Mouse (Mus musculus) C2C12 (cell line): ENCODE data around the gene Mlst8. TPM values are rescaled to one million over a fixed set of nuclear protein-coding genes. Genes with fewer than 3 reads are reported as not detected.
"Not testable (repeated sequence)": the region's sequence is repeated elsewhere in the genome, so short reads cannot be mapped to it uniquely, and the experiment has no call there.

ENCODE experiments used
- H3K27me3 ChIP-seq: one replicate; pipeline ENCODE4 v1.6.1; 2011; ENCODE audit not compliant: control insufficient read depth, insufficient read depth, insufficient read length
- H3K36me3 ChIP-seq: one replicate; pipeline ENCODE4 v1.6.1; 2011; ENCODE audit not compliant: control insufficient read depth, insufficient read depth
- H3K4me3 ChIP-seq: one replicate; pipeline ENCODE4 v1.5.1; 2011; ENCODE audit warnings: mild to moderate bottlenecking, control low read depth; ENCODE audit not compliant: poor library complexity, insufficient read depth, severe bottlenecking
- H3K79me2 ChIP-seq: one replicate; pipeline ENCODE4 v1.6.1; 2011; ENCODE audit not compliant: control insufficient read depth, insufficient read depth
- H3K79me3 ChIP-seq: one replicate; pipeline ENCODE4 v1.6.1; 2011; ENCODE audit warnings: low read depth, control low read depth
- H3ac ChIP-seq: one replicate; pipeline ENCODE3; 2011; ENCODE audit warnings: low read depth; ENCODE audit not compliant: control insufficient read depth, insufficient read length
- CEBPB ChIP-seq: IDR thresholded peaks from one replicate; pipeline ENCODE4 v1.6.1; 2011; ENCODE audit warnings: low read depth, mild to moderate bottlenecking, control low read depth, moderate library complexity
- CTCF ChIP-seq: IDR thresholded peaks from one replicate; pipeline ENCODE4 v1.5.1; 2011; ENCODE audit not compliant: control insufficient read depth, insufficient read depth, insufficient read length
- FOSL1 ChIP-seq: IDR thresholded peaks from one replicate; pipeline ENCODE4 v1.8.0; 2011; ENCODE audit warnings: mild to moderate bottlenecking, low read length; ENCODE audit not compliant: poor library complexity, insufficient read depth, severe bottlenecking
- MAX ChIP-seq: IDR thresholded peaks from one replicate; pipeline ENCODE4 v1.6.1; 2011; ENCODE audit warnings: mild to moderate bottlenecking, control low read depth
- MYOD1 ChIP-seq: IDR thresholded peaks from one replicate; pipeline ENCODE4 v1.6.1; 2011; ENCODE audit warnings: low read depth; ENCODE audit not compliant: control insufficient read depth, insufficient read length
- MYOG ChIP-seq: IDR thresholded peaks from one replicate; pipeline ENCODE4 v1.6.1; 2011; ENCODE audit not compliant: control insufficient read depth, insufficient read length; ENCODE audit errors: extremely low read depth
- USF1 ChIP-seq: IDR thresholded peaks from one replicate; pipeline ENCODE4 v1.6.1; 2011; ENCODE audit warnings: low read depth, mild to moderate bottlenecking, control low read depth, moderate library complexity
- polyA plus RNA-seq: library from polyadenylated mRNA; unstranded; fragments of >200 nt; fragmentation: generic; extraction: Trizol; gene quantifications from one replicate; pipeline ENCODE4 v1.2.1, GENCODE M21; 2012; ENCODE audit warnings: missing spikeins

Mlst8 gene
- polyA plus RNA-seq, 1 experiment, result 23.1 TPM

GRCm38 (mm10) chr17:24425905-24426304, 53.0 kb downstream of the Mlst8 start:
- H3K36me3 ChIP-seq, result peaks cover 33% of the 10 kb centered on the region
- H3K27me3 ChIP-seq, result no peaks in the 10 kb centered on the region
- no peak overlapping the region for H3ac ChIP-seq
- peaks cover 57% of the 10 kb centered on the region for H3K79me2 ChIP-seq
- H3K4me3 ChIP-seq, result peak overlapping the region; percentile 60
- H3K79me3 ChIP-seq, result peaks cover 16% of the 10 kb centered on the region
- TF ChIP-seq MYOD1, result peak; percentile 42
- no peak for TF ChIP-seq FOSL1
- TF ChIP-seq MYOG, result no peak
- TF ChIP-seq CEBPB, result no peak
- TF ChIP-seq USF1, result no peak
- no peak for TF ChIP-seq CTCF
- TF ChIP-seq MAX, result no peak

GRCm38 (mm10) chr17:24425326-24425725, 53.6 kb downstream of the Mlst8 start:
- not testable (repeated sequence) for H3K4me3 ChIP-seq, H3ac ChIP-seq, H3K27me3 ChIP-seq
- Histone ChIP-seq H3K36me3 (peaks cover 39% of the 10 kb centered on the region), H3K79me3 (peaks cover 19% of the 10 kb centered on the region), H3K79me2 (peaks cover 57% of the 10 kb centered on the region)

- H3K4me3 ChIP-seq, result no peak overlapping the region
- H3ac ChIP-seq, result no peak overlapping the region
- no peaks in the 10 kb centered on the region for H3K27me3 ChIP-seq
- H3K79me3 ChIP-seq, result peaks cover 24% of the 10 kb centered on the region
- TF ChIP-seq MYOG (no peak), CTCF (no peak), MYOD1 (no peak), CEBPB (no peak), MAX (no peak), USF1 (no peak), FOSL1 (no peak)
- H3K36me3 ChIP-seq, result peaks cover 47% of the 10 kb centered on the region
- peaks cover 60% of the 10 kb centered on the region for H3K79me2 ChIP-seq
These were observed 54.4 kb downstream of the Mlst8 start for GRCm38 (mm10) chr17:24424489-24424888.

Other genes starting within 250 kb of the Mlst8 start
- 38.1 TPM for gene Ccnf, start 227.6 kb downstream of the Mlst8 start, polyA plus RNA-seq
- gene Abca17, start 128.0 kb downstream of the Mlst8 start, polyA plus RNA-seq, result not detected
- 0.66 TPM for gene Abca3, start 127.1 kb downstream of the Mlst8 start, polyA plus RNA-seq
- 99.0 TPM for gene Rnps1, start 64.5 kb downstream of the Mlst8 start, polyA plus RNA-seq
- gene Eci1, start 52.4 kb downstream of the Mlst8 start, polyA plus RNA-seq, result 48.5 TPM
- gene Dnase1l2, start 36.0 kb downstream of the Mlst8 start, polyA plus RNA-seq, result 0.68 TPM
- gene E4f1, start 8.8 kb downstream of the Mlst8 start, polyA plus RNA-seq, result 13.1 TPM
- 56.7 TPM for gene Pgp, start 8.7 kb downstream of the Mlst8 start, polyA plus RNA-seq
- 0.06 TPM for gene Bricd5, start 5.2 kb downstream of the Mlst8 start, polyA plus RNA-seq
- 0.36 TPM for gene Caskin1, start 9.5 kb upstream of the Mlst8 start, polyA plus RNA-seq
- 142 TPM for gene Traf7, start 48.9 kb upstream of the Mlst8 start, polyA plus RNA-seq
- gene Rab26, start 55.1 kb upstream of the Mlst8 start, polyA plus RNA-seq, result 0.42 TPM
- gene Pkd1, start 70.8 kb upstream of the Mlst8 start, polyA plus RNA-seq, result 50.6 TPM
- 33.3 TPM for gene Tsc2, start 153.6 kb upstream of the Mlst8 start, polyA plus RNA-seq
- gene Nthl1, start 153.6 kb upstream of the Mlst8 start, polyA plus RNA-seq, result 12.6 TPM
- 10.0 TPM for gene Slc9a3r2, start 171.2 kb upstream of the Mlst8 start, polyA plus RNA-seq
- gene Npw, start 179.4 kb upstream of the Mlst8 start, polyA plus RNA-seq, result 0.42 TPM
- gene Zfp598, start 190.6 kb upstream of the Mlst8 start, polyA plus RNA-seq, result 34.6 TPM
- gene Syngr3, start 210.9 kb upstream of the Mlst8 start, polyA plus RNA-seq, result 0.61 TPM
- gene Gfer, start 217.1 kb upstream of the Mlst8 start, polyA plus RNA-seq, result 62.8 TPM
- 0.34 TPM for gene Noxo1, start 217.2 kb upstream of the Mlst8 start, polyA plus RNA-seq
- gene Tbl3, start 228.6 kb upstream of the Mlst8 start, polyA plus RNA-seq, result 83.8 TPM
- gene Rnf151, start 239.0 kb upstream of the Mlst8 start, polyA plus RNA-seq, result 1.8 TPM
- gene Rps2, start 239.0 kb upstream of the Mlst8 start, polyA plus RNA-seq, result 381 TPM
- gene Ndufb10, start 245.4 kb upstream of the Mlst8 start, polyA plus RNA-seq, result 343 TPM
- 0.06 TPM for gene Rpl3l, start 248.7 kb upstream of the Mlst8 start, polyA plus RNA-seq